Mouse (Mus musculus) hindbrain, postnatal 0 days (tissue): ENCODE measurements around the gene Nt5c2. TPM values are rescaled to one million over a fixed set of nuclear protein-coding genes. Genes with fewer than 3 reads are reported as not detected.

ENCODE experiments used
- ATAC-seq: fragments of 200-750 bp; cut with Nextera tagmentation; 2 replicates; pipeline ENCODE4 v1.8.0; 2017; ENCODE audit warnings: mild to moderate bottlenecking, moderate TSS enrichment, moderate library complexity
- DNase-seq: peaks from one replicate; pipeline ENCODE4 v3.0.0-alpha.2; 2015; ENCODE audit warnings: low spot score
- H3K27ac ChIP-seq: fragments of 300-500 bp; sonication (generic); 2 replicates; pipeline ENCODE4 v1.5.1; 2014; ENCODE audit warnings: mild to moderate bottlenecking
- H3K27me3 ChIP-seq: fragments of 300-500 bp; sonication (generic); 2 replicates; pipeline ENCODE4 v1.6.1; 2014; ENCODE audit warnings: low read length, mixed read lengths; ENCODE audit not compliant: insufficient read depth
- H3K36me3 ChIP-seq: fragments of 300-500 bp; sonication (generic); 2 replicates; pipeline ENCODE4 v1.6.1; 2014; ENCODE audit warnings: low read length, mixed read lengths; ENCODE audit not compliant: insufficient read depth
- H3K4me1 ChIP-seq: fragments of 300-500 bp; sonication (generic); 2 replicates; pipeline ENCODE4 v1.6.1; 2014; ENCODE audit warnings: antibody characterized with exemption, low read length, mixed read lengths; ENCODE audit not compliant: insufficient read depth
- H3K4me2 ChIP-seq: fragments of 300-500 bp; sonication (generic); 2 replicates; pipeline ENCODE4 v1.6.1; 2014; ENCODE audit warnings: low read depth, mild to moderate bottlenecking, low read length, moderate library complexity, mixed read lengths
- H3K4me3 ChIP-seq: fragments of 300-500 bp; sonication (generic); 2 replicates; pipeline ENCODE4 v1.5.1; 2014; ENCODE audit warnings: low read length
- H3K9ac ChIP-seq: fragments of 300-500 bp; sonication (generic); replicated peaks from 2 replicates; pipeline ENCODE4 v1.6.1; 2014; ENCODE audit warnings: mild to moderate bottlenecking, low read length, moderate library complexity, mixed read lengths
- H3K9me3 ChIP-seq: fragments of 300-500 bp; sonication (generic); 2 replicates; pipeline ENCODE4 v1.6.1; 2016; ENCODE audit warnings: low read length, mixed read lengths
- CTCF ChIP-seq: IDR thresholded peaks from 2 replicates; pipeline ENCODE4 v1.5.1; 2016; ENCODE audit warnings: antibody characterized with exemption, control low read depth, low read depth
- WGBS: fragments of 180-500 bp; shearing (Covaris S2); extraction: QIAGEN DNeasy Blood & Tissue Kit; methylation state at CpG from one replicate; pipeline ENCODE4 v1.1.7; 2014; 5-methylcytosine and 5-hydroxymethylcytosine counted together
- polyA plus RNA-seq: library from polyadenylated mRNA; unstranded; fragments of >200 nt; fragmentation: Nextera tagmentation; extraction: Ambion mirVana; gene quantifications from 2 replicates; pipeline ENCODE4 v1.2.1, GENCODE M21; 2015
- total RNA-seq: library from RNA; depleted of rRNA; stranded (reverse); fragments of >200 nt; gene quantifications from 2 replicates; pipeline ENCODE4 v1.2.3, GENCODE M21; 2014

Gene Nt5c2
- total and polyA plus RNA-seq, 2 experiments from 2014 or later, result 43.4 to 79.8 TPM

- TF ChIP-seq CTCF, result no peak
- Histone ChIP-seq H3K4me2 (no peak overlapping the region), H3K4me1 (0 out of 2 replicates have a peak, but pooled peaks cover 4% of the 10 kb centered on the region), H3K4me3 (no peak overlapping the region), H3K27ac (no peak overlapping the region), H3K36me3 (no peaks in the 10 kb centered on the region; the same call in 1 of the 2 replicates), H3K27me3 (no peaks in the 10 kb centered on the region), H3K9me3 (no peaks in the 10 kb centered on the region), H3K9ac (no peak overlapping the region)
- 91% methylated on average over 4 of the region's 4 CpGs for WGBS
- ATAC-seq (no peak), DNase-seq (no peak)
Observed at GRCm38 (mm10) chr19:46865381-46865780, 149.6 kb downstream of the Nt5c2 start.

GRCm38 (mm10) chr19:46864731-46865331 is 150.1 kb downstream of the Nt5c2 start:
- no peak overlapping the region for H3K9ac ChIP-seq
- WGBS, result 73% methylated on average over 6 of the region's 6 CpGs
- DNase-seq (no peak), ATAC-seq (no peak)
- H3K4me1 ChIP-seq, result 0 out of 2 replicates have a peak, but pooled peaks cover 4% of the 10 kb centered on the region
- no peaks in the 10 kb centered on the region; the same call in 1 of the 2 replicates for H3K36me3 ChIP-seq
- H3K27ac ChIP-seq, result no peak overlapping the region
- H3K27me3 ChIP-seq, result no peaks in the 10 kb centered on the region
- TF ChIP-seq CTCF, result no peak
- H3K4me2 ChIP-seq, result no peak overlapping the region
- H3K9me3 ChIP-seq, result no peaks in the 10 kb centered on the region
- H3K4me3 ChIP-seq, result no peak overlapping the region

GRCm38 (mm10) chr19:46864079-46864478 is 150.9 kb downstream of the Nt5c2 start:
- H3K9me3 ChIP-seq, result no peaks in the 10 kb centered on the region
- H3K4me3 ChIP-seq, result no peak overlapping the region
- H3K4me2 ChIP-seq, result no peak overlapping the region
- H3K27ac ChIP-seq, result no peak overlapping the region
- H3K4me1 ChIP-seq, result 0 out of 2 replicates have a peak, but pooled peaks cover 4% of the 10 kb centered on the region
- ATAC-seq (no peak), DNase-seq (no peak)
- WGBS, result 65% methylated on average over 6 of the region's 6 CpGs
- no peaks in the 10 kb centered on the region; the same call in 1 of the 2 replicates for H3K36me3 ChIP-seq
- no peak overlapping the region for H3K9ac ChIP-seq
- TF ChIP-seq CTCF, result no peak
- H3K27me3 ChIP-seq, result no peaks in the 10 kb centered on the region

GRCm38 (mm10) chr19:46863236-46863927 is 151.6 kb downstream of the Nt5c2 start:
- Histone ChIP-seq H3K9me3 (no peaks in the 10 kb centered on the region), H3K9ac (no peak overlapping the region), H3K4me2 (no peak overlapping the region), H3K27ac (no peak overlapping the region), H3K4me3 (no peak overlapping the region), H3K4me1 (0 out of 2 replicates have a peak, but pooled peaks cover 4% of the 10 kb centered on the region), H3K27me3 (no peaks in the 10 kb centered on the region), H3K36me3 (no peaks in the 10 kb centered on the region; the same call in 1 of the 2 replicates)
- DNase-seq, result peak; percentile 38
- WGBS, result 75% methylated on average over 17 of the region's 17 CpGs
- ATAC-seq, result no peak
- peak; percentile 11; the same call in 1 of the 2 replicates for TF ChIP-seq CTCF

GRCm38 (mm10) chr19:46862556-46862955 is 152.4 kb downstream of the Nt5c2 start:
- 72% methylated on average over 3 of the region's 3 CpGs for WGBS
- no peak for DNase-seq
- H3K27me3 ChIP-seq, result no peaks in the 10 kb centered on the region
- ATAC-seq, result no peak
- no peak overlapping the region for H3K4me3 ChIP-seq
- no peak for TF ChIP-seq CTCF
- no peak overlapping the region for H3K27ac ChIP-seq
- 0 out of 2 replicates have a peak, but pooled peaks cover 4% of the 10 kb centered on the region for H3K4me1 ChIP-seq
- H3K36me3 ChIP-seq, result no peaks in the 10 kb centered on the region; the same call in 1 of the 2 replicates
- no peaks in the 10 kb centered on the region for H3K9me3 ChIP-seq
- H3K4me2 ChIP-seq, result no peak overlapping the region
- no peak overlapping the region for H3K9ac ChIP-seq

- no peaks in the 10 kb centered on the region for H3K9me3 ChIP-seq
- 68% methylated on average over 7 of the region's 7 CpGs for whole genome bisulfite sequencing
- peaks cover 10% of the 10 kb centered on the region; the same call in 1 of the 2 replicates for H3K4me1 ChIP-seq
- H3K4me3 ChIP-seq, result no peak overlapping the region
- TF ChIP-seq CTCF, result no peak
- H3K36me3 ChIP-seq, result no peaks in the 10 kb centered on the region
- DNase-seq (no peak), ATAC-seq (no peak)
- H3K27ac ChIP-seq, result no peak overlapping the region
- no peak overlapping the region for H3K9ac ChIP-seq
- no peaks in the 10 kb centered on the region for H3K27me3 ChIP-seq
- H3K4me2 ChIP-seq, result no peak overlapping the region
Observed at GRCm38 (mm10) chr19:46858200-46858599, 156.8 kb downstream of the Nt5c2 start.
